Mouse (Mus musculus) hindbrain, postnatal 0 days (tissue): ENCODE measurements around the gene Fam189b. TPM values are rescaled to one million over a fixed set of nuclear protein-coding genes. Genes with fewer than 3 reads are reported as not detected.
"Not testable (repeated sequence)": the region's sequence is repeated elsewhere in the genome, so short reads cannot be mapped to it uniquely, and the experiment has no call there.

Experiments
- ATAC-seq: fragments of 200-750 bp; cut with Nextera tagmentation; 2 replicates; pipeline ENCODE4 v1.8.0; 2017; ENCODE audit warnings: mild to moderate bottlenecking, moderate TSS enrichment, moderate library complexity
- DNase-seq: peaks from one replicate; pipeline ENCODE4 v3.0.0-alpha.2; 2015; ENCODE audit warnings: low spot score
- H3K27ac ChIP-seq: fragments of 300-500 bp; sonication (generic); 2 replicates; pipeline ENCODE4 v1.5.1; 2014; ENCODE audit warnings: mild to moderate bottlenecking
- H3K27me3 ChIP-seq: fragments of 300-500 bp; sonication (generic); 2 replicates; pipeline ENCODE4 v1.6.1; 2014; ENCODE audit warnings: low read length, mixed read lengths; ENCODE audit not compliant: insufficient read depth
- H3K36me3 ChIP-seq: fragments of 300-500 bp; sonication (generic); 2 replicates; pipeline ENCODE4 v1.6.1; 2014; ENCODE audit warnings: low read length, mixed read lengths; ENCODE audit not compliant: insufficient read depth
- H3K4me1 ChIP-seq: fragments of 300-500 bp; sonication (generic); 2 replicates; pipeline ENCODE4 v1.6.1; 2014; ENCODE audit warnings: antibody characterized with exemption, low read length, mixed read lengths; ENCODE audit not compliant: insufficient read depth
- H3K4me2 ChIP-seq: fragments of 300-500 bp; sonication (generic); 2 replicates; pipeline ENCODE4 v1.6.1; 2014; ENCODE audit warnings: low read depth, mild to moderate bottlenecking, low read length, moderate library complexity, mixed read lengths
- H3K4me3 ChIP-seq: fragments of 300-500 bp; sonication (generic); 2 replicates; pipeline ENCODE4 v1.5.1; 2014; ENCODE audit warnings: low read length
- H3K9ac ChIP-seq: fragments of 300-500 bp; sonication (generic); replicated peaks from 2 replicates; pipeline ENCODE4 v1.6.1; 2014; ENCODE audit warnings: mild to moderate bottlenecking, low read length, moderate library complexity, mixed read lengths
- H3K9me3 ChIP-seq: fragments of 300-500 bp; sonication (generic); 2 replicates; pipeline ENCODE4 v1.6.1; 2016; ENCODE audit warnings: low read length, mixed read lengths
- CTCF ChIP-seq: IDR thresholded peaks from 2 replicates; pipeline ENCODE4 v1.5.1; 2016; ENCODE audit warnings: antibody characterized with exemption, control low read depth, low read depth
- WGBS: fragments of 180-500 bp; shearing (Covaris S2); extraction: QIAGEN DNeasy Blood & Tissue Kit; methylation state at CpG from one replicate; pipeline ENCODE4 v1.1.7; 2014; 5-methylcytosine and 5-hydroxymethylcytosine counted together
- polyA plus RNA-seq: library from polyadenylated mRNA; unstranded; fragments of >200 nt; fragmentation: Nextera tagmentation; extraction: Ambion mirVana; gene quantifications from 2 replicates; pipeline ENCODE4 v1.2.1, GENCODE M21; 2015
- total RNA-seq: library from RNA; depleted of rRNA; stranded (reverse); fragments of >200 nt; gene quantifications from 2 replicates; pipeline ENCODE4 v1.2.3, GENCODE M21; 2014

The Fam189b gene
- total and polyA plus RNA-seq, 2 experiments from 2014 or later: 15.2 to 29.2 TPM

GRCm38 (mm10) chr3:89159211-89159610 is 23.7 kb upstream of the Fam189b start:
- no peak for TF ChIP-seq CTCF
- peak overlapping the region; percentile 78 for H3K4me3 ChIP-seq
- H3K27ac ChIP-seq: peak overlapping the region; percentile 66; the same call in 1 of the 2 replicates
- peak overlapping the region; percentile 79 for H3K4me2 ChIP-seq
- under 1% methylated on average over 13 of the region's 13 CpGs for WGBS
- no peaks in the 10 kb centered on the region for H3K36me3 ChIP-seq
- ATAC-seq (no peak), DNase-seq (no peak)
- no peaks in the 10 kb centered on the region for H3K27me3 ChIP-seq
- H3K9ac ChIP-seq: peak overlapping the region; percentile 68
- no peaks in the 10 kb centered on the region for H3K9me3 ChIP-seq
- peaks cover 13% of the 10 kb centered on the region for H3K4me1 ChIP-seq

DNA sequence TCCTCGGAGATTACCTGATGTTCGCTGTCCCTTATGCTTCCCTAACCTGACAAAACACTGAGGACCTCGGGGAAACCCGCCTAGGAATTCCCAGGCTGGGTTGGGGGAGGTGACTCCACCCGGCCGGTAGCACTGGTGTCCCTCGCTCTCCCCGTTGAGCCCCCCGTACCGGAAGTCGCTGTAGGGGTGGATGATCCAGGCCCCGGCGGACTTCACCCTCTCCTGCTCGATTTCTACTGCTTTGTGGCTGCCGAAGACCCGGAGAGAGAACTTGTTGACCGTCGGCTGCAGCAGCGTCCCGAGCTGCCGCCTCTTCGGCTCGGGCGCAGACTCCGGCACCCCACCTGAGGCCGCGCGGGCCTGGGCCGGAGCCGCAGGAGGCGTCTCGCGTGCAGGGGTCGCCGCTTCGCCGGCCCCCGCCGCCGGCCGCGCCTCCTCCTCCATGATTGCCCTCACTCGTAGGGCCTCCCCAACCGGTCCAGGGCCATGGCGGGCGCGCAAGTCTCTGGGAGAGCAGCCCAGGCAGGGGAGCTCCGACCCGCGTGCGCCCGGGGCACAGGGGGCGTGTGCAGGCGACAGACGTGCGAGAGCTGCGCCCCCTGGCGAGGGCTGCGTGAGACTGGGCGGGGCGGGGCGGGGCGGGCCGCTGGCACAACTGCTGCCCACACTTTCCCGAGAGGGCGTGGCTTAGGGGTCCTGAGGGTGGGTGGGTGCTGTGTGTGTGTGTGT is 23.2 kb upstream of the Fam189b start, which contains the start of gene Hcn3:
Gene Hcn3 (minus strand): TSS at position 581 of the 729 bp plus-strand sequence.
- Histone ChIP-seq H3K36me3 (no peaks in the 10 kb centered on the region), H3K9me3 (no peaks in the 10 kb centered on the region), H3K4me2 (peak within 1 kb of the TSS; percentile 79), H3K9ac (peak within 1 kb of the TSS; percentile 68), H3K4me1 (peaks cover 14% of the 10 kb centered on the region), H3K4me3 (peak within 1 kb of the TSS; percentile 78), H3K27me3 (no peaks in the 10 kb centered on the region), H3K27ac (peak within 1 kb of the TSS; percentile 66)
- DNase-seq (peak; percentile 91), ATAC-seq (peak; percentile 87)
- 2% methylated on average over 63 of the region's 66 CpGs for WGBS
- peak; percentile 49 for TF ChIP-seq CTCF

- not testable (repeated sequence) for H3K4me3 ChIP-seq, DNase-seq, H3K27me3 ChIP-seq, H3K4me2 ChIP-seq, H3K9me3 ChIP-seq, H3K9ac ChIP-seq, ATAC-seq, H3K27ac ChIP-seq, H3K36me3 ChIP-seq
- H3K4me1 ChIP-seq: peaks cover 19% of the 10 kb centered on the region
Observed at GRCm38 (mm10) chr3:89161207-89161606, 21.7 kb upstream of the Fam189b start.

GRCm38 (mm10) chr3:89161786-89162185 is 21.2 kb upstream of the Fam189b start:
- TF ChIP-seq CTCF: no peak

DNA sequence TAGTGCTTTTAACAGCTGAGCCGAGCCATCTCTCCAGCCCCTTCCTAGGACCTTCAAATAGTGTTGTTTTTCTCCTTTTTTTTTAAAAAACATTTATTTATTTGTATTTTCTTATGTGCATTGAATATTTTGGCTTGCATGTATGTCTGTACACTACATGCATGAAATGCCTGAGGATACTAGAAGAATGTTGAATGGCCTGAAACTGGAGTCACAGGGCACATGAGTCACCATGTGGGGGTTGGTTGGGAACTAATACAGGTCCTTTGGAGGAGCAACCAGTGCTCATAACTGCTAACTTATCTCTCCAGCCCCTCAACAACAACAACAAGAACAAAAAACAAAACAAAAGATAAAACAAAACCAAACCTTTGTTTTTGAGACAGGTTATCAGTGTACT is 19.8 kb upstream of the Fam189b start:
- TF ChIP-seq CTCF: no peak
- DNase-seq (no peak), ATAC-seq (no peak)
- Histone ChIP-seq H3K27me3 (no peaks in the 10 kb centered on the region), H3K4me3 (no peak overlapping the region), H3K9me3 (no peaks in the 10 kb centered on the region), H3K9ac (no peak overlapping the region), H3K4me2 (no peak overlapping the region), H3K27ac (no peak overlapping the region), H3K4me1 (peaks cover 17% of the 10 kb centered on the region), H3K36me3 (0 out of 2 replicates have a peak, but pooled peaks cover 7% of the 10 kb centered on the region)
- 80% methylated on average over 1 of the region's 1 CpGs for WGBS

More at GRCm38 (mm10) chr3:89161786-89162185, 21.2 kb upstream of the Fam189b start:
- ATAC-seq (no peak), DNase-seq (no peak)
- WGBS: 82% methylated on average over 4 of the region's 4 CpGs
- Histone ChIP-seq H3K4me1 (peaks cover 19% of the 10 kb centered on the region), H3K9ac (no peak overlapping the region), H3K4me2 (no peak overlapping the region), H3K4me3 (no peak overlapping the region), H3K27me3 (no peaks in the 10 kb centered on the region), H3K9me3 (no peaks in the 10 kb centered on the region), H3K36me3 (0 out of 2 replicates have a peak, but pooled peaks cover 1% of the 10 kb centered on the region), H3K27ac (no peak overlapping the region)

DNA sequence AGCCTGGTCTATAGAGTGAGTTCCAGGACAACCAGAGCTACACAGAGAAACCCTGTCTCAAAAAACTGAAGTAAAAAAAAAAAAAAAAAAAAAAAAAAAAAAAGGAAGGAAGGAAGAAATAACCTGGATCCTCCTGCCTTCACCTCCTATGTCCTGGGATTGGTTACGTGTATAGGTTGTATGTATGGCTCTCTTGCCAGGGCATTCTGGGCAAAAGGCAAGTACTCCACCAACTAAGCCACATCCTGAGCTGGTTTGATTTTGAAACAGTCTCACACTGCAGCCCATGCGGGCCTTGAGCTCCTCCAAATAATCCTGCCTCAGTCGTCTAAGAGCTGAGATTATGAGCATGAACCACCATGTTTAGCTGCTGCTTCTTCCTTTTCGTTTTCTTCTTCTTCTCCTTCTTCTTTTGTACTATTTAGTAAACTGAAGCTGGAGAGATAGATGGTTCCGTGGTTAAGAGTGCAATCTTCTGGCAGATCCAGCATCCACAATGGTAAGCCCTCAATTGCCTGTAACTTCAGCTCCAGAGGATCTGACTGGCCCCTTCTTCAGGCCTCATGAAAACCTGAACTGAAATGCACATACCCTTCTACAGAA is 19.2 kb upstream of the Fam189b start:
- DNase-seq (no peak), ATAC-seq (no peak)
- no peaks in the 10 kb centered on the region for H3K27me3 ChIP-seq
- peak overlapping the region; percentile 76 for H3K4me2 ChIP-seq
- H3K4me1 ChIP-seq: peaks cover 11% of the 10 kb centered on the region
- peak overlapping the region; percentile 95; the same call in 1 of the 2 replicates for H3K27ac ChIP-seq
- peak overlapping the region; percentile 89 for H3K9ac ChIP-seq
- no peak for TF ChIP-seq CTCF
- H3K4me3 ChIP-seq: peak overlapping the region; percentile 94
- peaks cover 13% of the 10 kb centered on the region; the same call in 1 of the 2 replicates for H3K36me3 ChIP-seq
- H3K9me3 ChIP-seq: no peaks in the 10 kb centered on the region
- WGBS: 74% methylated on average over 5 of the region's 5 CpGs
